Mouse (Mus musculus) liver, adult 2 months (tissue): ENCODE measurements around the gene Ckap2l. TPM values are rescaled to one million over a fixed set of nuclear protein-coding genes. Genes with fewer than 3 reads are reported as not detected.

Experiments
- DNase-seq: peaks from one replicate; pipeline ENCODE4 v3.0.0-alpha.2; 2011; ENCODE audit warnings: low read depth, low spot score; ENCODE audit errors: extremely low read depth
- H3K27ac ChIP-seq: fragments of 200-500 bp; replicated peaks from 2 replicates; pipeline ENCODE4 v1.5.1; 2012; ENCODE audit warnings: low read depth, mild to moderate bottlenecking, control low read depth, inconsistent platforms, low read length; ENCODE audit not compliant: insufficient read depth
- H3K27me3 ChIP-seq: fragments of 200-500 bp; 2 replicates; pipeline ENCODE4 v1.6.1; 2012; ENCODE audit warnings: mild to moderate bottlenecking, moderate library complexity, low read length, inconsistent platforms; ENCODE audit not compliant: control insufficient read depth, insufficient read depth
- H3K36me3 ChIP-seq: fragments of 200-500 bp; 2 replicates; pipeline ENCODE4 v1.6.1; 2012; ENCODE audit warnings: low read length, inconsistent platforms; ENCODE audit not compliant: control insufficient read depth, insufficient read depth
- H3K4me1 ChIP-seq: fragments of 200-500 bp; 2 replicates; pipeline ENCODE4 v1.6.1; 2011; ENCODE audit warnings: low read length; ENCODE audit not compliant: control insufficient read depth, insufficient read depth
- H3K4me3 ChIP-seq: fragments of 200-500 bp; 2 replicates; pipeline ENCODE4 v1.5.1; 2011; ENCODE audit warnings: low read depth, mild to moderate bottlenecking, control low read depth, low read length, moderate library complexity; ENCODE audit not compliant: insufficient read depth
- H3K79me2 ChIP-seq: fragments of 200-500 bp; 2 replicates; pipeline ENCODE4 v1.6.1; 2012; ENCODE audit warnings: inconsistent platforms, mild to moderate bottlenecking, low read length, moderate library complexity; ENCODE audit not compliant: control insufficient read depth, insufficient read depth
- H3K9ac ChIP-seq: fragments of 200-500 bp; 2 replicates; pipeline ENCODE4 v1.6.1; 2012; ENCODE audit warnings: low read depth, mild to moderate bottlenecking, control low read depth, inconsistent platforms, low read length
- CTCF ChIP-seq: fragments of 200-500 bp; IDR thresholded peaks from 2 replicates; pipeline ENCODE4 v1.5.1; 2011; ENCODE audit warnings: low read depth, low read length, control low read depth
- POLR2A ChIP-seq: fragments of 200-500 bp; IDR thresholded peaks from 2 replicates; pipeline ENCODE4 v1.6.1; 2011; ENCODE audit warnings: low read length, control low read depth; ENCODE audit not compliant: insufficient read depth; ENCODE audit errors: extremely low read depth
- WGBS: fragments of 180-500 bp; shearing (Covaris S2); methylation state at CpG from one replicate; pipeline ENCODE4 v1.1.7; 2018; 5-methylcytosine and 5-hydroxymethylcytosine counted together
- polyA plus RNA-seq: library from polyadenylated mRNA; depleted of rRNA; stranded (reverse); fragments of >200 nt; gene quantifications from 2 replicates; pipeline ENCODE4 v1.2.3, GENCODE M21; 2012
- total RNA-seq: library from RNA; depleted of rRNA; stranded (reverse); fragments of >200 nt; gene quantifications from 2 replicates; pipeline ENCODE4 v1.2.3, GENCODE M21; 2014

Gene Ckap2l
- total and polyA plus RNA-seq, 2 experiments, result 0.04 to 0.09 TPM

- Histone ChIP-seq H3K27ac (no peak overlapping the region), H3K36me3 (no peaks in the 10 kb centered on the region)
Observed at GRCm38 (mm10) chr2:129240726-129241432, 56.1 kb downstream of the Ckap2l start.

GRCm38 (mm10) chr2:129236526-129236925, 60.5 kb downstream of the Ckap2l start:
- Histone ChIP-seq H3K9ac (no peak overlapping the region), H3K4me1 (peaks cover 14% of the 10 kb centered on the region)

More at GRCm38 (mm10) chr2:129240726-129241432, 56.1 kb downstream of the Ckap2l start:
- no peaks in the 10 kb centered on the region for H3K27me3 ChIP-seq
- 0 out of 2 replicates have a peak, but pooled peaks cover 4% of the 10 kb centered on the region for H3K4me1 ChIP-seq
- TF ChIP-seq CTCF, result no peak
- no peak for TF ChIP-seq POLR2A
- no peak overlapping the region for H3K4me3 ChIP-seq
- DNase-seq, result no peak
- H3K9ac ChIP-seq, result no peak overlapping the region
- H3K79me2 ChIP-seq, result no peaks in the 10 kb centered on the region
- 80% methylated on average over 9 of the region's 9 CpGs for WGBS

GRCm38 (mm10) chr2:129234731-129235130, 62.3 kb downstream of the Ckap2l start:
- WGBS, result 68% methylated on average over 2 of the region's 2 CpGs
- no peak overlapping the region for H3K9ac ChIP-seq

More at GRCm38 (mm10) chr2:129236526-129236925, 60.5 kb downstream of the Ckap2l start:
- Histone ChIP-seq H3K27ac (no peak overlapping the region), H3K4me3 (no peak overlapping the region), H3K79me2 (no peaks in the 10 kb centered on the region), H3K36me3 (no peaks in the 10 kb centered on the region), H3K27me3 (no peaks in the 10 kb centered on the region)
- 98% methylated on average over 4 of the region's 4 CpGs for WGBS
- DNase-seq, result no peak
- TF ChIP-seq POLR2A, result no peak
- TF ChIP-seq CTCF, result no peak

GRCm38 (mm10) chr2:129233803-129234477, 63.1 kb downstream of the Ckap2l start:
- no peaks in the 10 kb centered on the region for H3K79me2 ChIP-seq
- H3K4me1 ChIP-seq, result peaks cover 14% of the 10 kb centered on the region
- no peak overlapping the region for H3K9ac ChIP-seq
- 69% methylated on average over 9 of the region's 9 CpGs for WGBS
- TF ChIP-seq POLR2A, result no peak
- TF ChIP-seq CTCF, result no peak
- H3K36me3 ChIP-seq, result no peaks in the 10 kb centered on the region
- no peaks in the 10 kb centered on the region for H3K27me3 ChIP-seq
- no peak overlapping the region for H3K4me3 ChIP-seq
- peak overlapping the region; percentile 90 for H3K27ac ChIP-seq
- DNase-seq, result no peak

More at GRCm38 (mm10) chr2:129234731-129235130, 62.3 kb downstream of the Ckap2l start:
- peaks cover 14% of the 10 kb centered on the region for H3K4me1 ChIP-seq
- no peak overlapping the region for H3K27ac ChIP-seq
- no peak overlapping the region for H3K4me3 ChIP-seq
- H3K79me2 ChIP-seq, result no peaks in the 10 kb centered on the region
- no peak for TF ChIP-seq POLR2A
- TF ChIP-seq CTCF, result no peak
- no peak for DNase-seq
- H3K36me3 ChIP-seq, result no peaks in the 10 kb centered on the region
- H3K27me3 ChIP-seq, result no peaks in the 10 kb centered on the region

- peak overlapping the region; percentile 6; the same call in 1 of the 2 replicates for H3K4me3 ChIP-seq
- H3K9ac ChIP-seq, result peak overlapping the region; percentile 57
Observed at GRCm38 (mm10) chr2:129233218-129233617, 63.8 kb downstream of the Ckap2l start.

More at GRCm38 (mm10) chr2:129233218-129233617, 63.8 kb downstream of the Ckap2l start:
- Histone ChIP-seq H3K79me2 (no peaks in the 10 kb centered on the region), H3K4me1 (peaks cover 14% of the 10 kb centered on the region), H3K36me3 (no peaks in the 10 kb centered on the region), H3K27ac (peak overlapping the region; percentile 90), H3K27me3 (no peaks in the 10 kb centered on the region)
- TF ChIP-seq CTCF, result no peak
- TF ChIP-seq POLR2A, result no peak
- no peak for DNase-seq
- WGBS, result 70% methylated on average over 1 of the region's 1 CpGs
